Mouse (Mus musculus): ENCODE data around the gene Tnfaip6. TPM values are rescaled to one million over a fixed set of nuclear protein-coding genes. Genes with fewer than 3 reads are reported as not detected.

Gene Tnfaip6
- polyA plus RNA-seq, 1 experiment from 2014 or later, result 3.6 TPM

DNA sequence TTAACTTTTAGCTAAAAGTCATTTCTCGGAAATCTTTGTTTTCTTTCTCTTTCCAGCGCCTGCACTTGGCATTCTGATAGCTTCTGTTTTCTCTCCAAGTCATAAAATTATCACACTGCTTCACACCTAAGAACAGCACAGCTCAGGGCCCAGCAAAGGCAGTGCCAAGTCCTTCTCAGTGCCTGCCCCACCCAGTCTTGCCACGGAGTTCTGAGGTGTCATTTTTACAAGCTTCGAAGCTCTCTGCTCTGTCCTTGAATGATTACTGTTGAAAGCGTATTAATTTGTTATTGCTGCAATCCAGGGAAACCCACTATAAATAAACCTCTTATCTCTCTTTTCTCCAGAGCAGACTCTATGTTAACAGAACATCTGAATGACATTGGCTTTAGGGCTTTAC is 15.7 kb downstream of the Tnfaip6 start:
- WGBS, result 15% methylated on average over 5 of the region's 5 CpGs
- H3K9ac ChIP-seq, result no peak overlapping the region
- no peak for ATAC-seq (ENCODE audit: extremely low read depth, insufficient number of reproducible peaks, low FRiP score, low TSS enrichment)

DNA sequence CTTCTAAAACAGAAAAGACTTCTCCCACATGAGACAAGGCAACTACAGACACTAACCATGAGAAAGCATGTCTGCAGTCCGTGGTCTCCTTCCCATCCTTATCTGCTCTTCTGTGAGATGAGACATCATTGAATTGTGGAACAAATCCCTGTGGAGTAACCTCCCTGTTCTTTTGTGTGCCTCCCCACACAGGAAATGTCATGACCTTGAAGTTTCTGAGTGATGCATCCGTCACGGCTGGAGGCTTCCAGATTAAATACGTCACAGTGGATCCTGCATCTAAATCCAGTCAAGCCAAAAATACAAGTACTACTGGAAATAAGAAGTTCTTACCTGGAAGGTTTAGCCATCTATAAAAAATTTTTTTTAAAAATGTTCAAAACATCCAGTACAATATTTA is 17.8 kb downstream of the Tnfaip6 start:
- H3K4me2 ChIP-seq, result no peak overlapping the region
- peaks cover 16% of the 10 kb centered on the region for H3K4me1 ChIP-seq
- no peaks in the 10 kb centered on the region for H3K27me3 ChIP-seq (replicated peaks)
- H3K9me3 ChIP-seq, result no peaks in the 10 kb centered on the region
- WGBS, result 20% methylated on average over 4 of the region's 4 CpGs
- ATAC-seq (ENCODE audit: extremely low read depth, insufficient number of reproducible peaks, low FRiP score, low TSS enrichment), result no peak
- no peak overlapping the region for H3K4me3 ChIP-seq
- peak overlapping the region; percentile 59; the same call in 1 of the 2 replicates for H3K27ac ChIP-seq (replicated peaks)
- H3K36me3 ChIP-seq, result no peaks in the 10 kb centered on the region
- no peak overlapping the region for H3K9ac ChIP-seq

More for the DNA sequence above, 15.7 kb downstream of the Tnfaip6 start:
- Histone ChIP-seq H3K36me3 (no peaks in the 10 kb centered on the region), H3K4me2 (no peak overlapping the region), H3K9me3 (no peaks in the 10 kb centered on the region), H3K4me3 (no peak overlapping the region), H3K4me1 (peaks cover 16% of the 10 kb centered on the region), H3K27ac (replicated peaks) (peak overlapping the region; percentile 55), H3K27me3 (replicated peaks) (no peaks in the 10 kb centered on the region)

DNA sequence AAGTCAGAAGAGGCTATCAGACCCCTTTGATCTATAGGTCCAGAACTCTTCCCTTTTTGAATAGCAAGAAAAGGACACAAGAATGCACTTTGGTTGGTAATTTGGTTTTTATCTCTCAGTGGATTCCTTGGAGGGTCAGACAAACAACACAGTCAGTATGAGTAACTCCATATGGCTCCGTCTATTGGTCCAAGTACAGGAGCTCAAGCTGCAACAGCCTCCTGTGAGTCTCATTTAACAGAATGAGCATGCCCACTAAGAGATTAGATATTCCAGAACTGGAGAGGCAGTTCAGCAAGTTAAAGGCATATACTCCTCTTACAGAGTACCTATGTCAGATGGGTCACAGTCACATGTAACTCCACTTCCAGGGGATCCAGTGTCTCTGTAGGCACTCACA is 19.3 kb downstream of the Tnfaip6 start:
- no peak overlapping the region for H3K4me2 ChIP-seq
- H3K36me3 ChIP-seq, result no peaks in the 10 kb centered on the region
- WGBS, result 56% methylated on average over 1 of the region's 1 CpGs
- H3K9me3 ChIP-seq, result no peaks in the 10 kb centered on the region
- no peak overlapping the region for H3K9ac ChIP-seq
- no peak overlapping the region for H3K27ac ChIP-seq (replicated peaks)
- H3K27me3 ChIP-seq (replicated peaks), result no peaks in the 10 kb centered on the region
- no peak overlapping the region for H3K4me3 ChIP-seq
- peaks cover 16% of the 10 kb centered on the region for H3K4me1 ChIP-seq
- no peak for ATAC-seq (ENCODE audit: extremely low read depth, insufficient number of reproducible peaks, low FRiP score, low TSS enrichment)

DNA sequence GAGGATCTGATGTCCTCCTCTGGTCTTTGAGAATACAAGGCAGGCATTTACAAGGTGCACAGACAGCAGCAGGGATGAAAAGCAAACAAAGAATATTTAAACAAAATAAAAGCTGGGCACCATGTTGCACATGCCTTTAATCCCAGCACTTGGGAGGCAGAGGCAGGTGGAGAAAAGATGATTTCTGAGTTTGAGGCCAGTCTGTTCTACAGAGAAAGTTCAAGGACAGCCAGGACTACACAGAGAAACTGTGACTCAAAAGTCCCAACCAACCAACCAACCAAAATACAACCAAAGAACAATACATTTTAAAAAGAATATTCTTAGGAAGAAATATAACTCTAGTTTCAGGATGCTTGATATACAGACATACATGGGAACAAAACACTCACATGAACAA is 19.9 kb downstream of the Tnfaip6 start:
- H3K4me1 ChIP-seq, result peaks cover 16% of the 10 kb centered on the region
- no peak overlapping the region for H3K27ac ChIP-seq (replicated peaks)
- ATAC-seq (ENCODE audit: extremely low read depth, insufficient number of reproducible peaks, low FRiP score, low TSS enrichment), result no peak
- no peaks in the 10 kb centered on the region for H3K9me3 ChIP-seq
- H3K36me3 ChIP-seq, result no peaks in the 10 kb centered on the region
- H3K27me3 ChIP-seq (replicated peaks), result no peaks in the 10 kb centered on the region
- H3K9ac ChIP-seq, result no peak overlapping the region
- H3K4me3 ChIP-seq, result no peak overlapping the region
- H3K4me2 ChIP-seq, result no peak overlapping the region

DNA sequence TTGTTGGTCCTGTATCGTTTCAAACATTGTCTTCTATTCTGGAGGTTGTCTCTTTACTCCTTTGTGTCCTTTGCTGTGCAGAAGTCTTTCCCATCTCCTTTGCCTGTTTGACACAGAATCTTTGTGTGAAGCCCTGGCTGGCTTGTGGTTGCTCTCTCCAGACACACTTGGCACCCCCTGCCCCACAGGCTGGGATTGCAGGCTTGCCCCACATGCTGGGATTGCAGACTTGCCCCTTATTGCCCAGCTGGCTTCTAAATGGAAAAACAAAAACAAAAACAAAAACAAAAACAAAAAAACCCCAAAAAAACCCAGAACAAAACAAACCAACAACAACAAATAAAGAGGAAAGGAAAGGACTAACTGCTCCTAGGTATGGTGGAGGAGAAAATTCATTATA is 30.8 kb downstream of the Tnfaip6 start:
- Histone ChIP-seq H3K9me3 (no peaks in the 10 kb centered on the region), H3K4me3 (no peak overlapping the region), H3K27ac (replicated peaks) (no peak overlapping the region), H3K9ac (no peak overlapping the region), H3K36me3 (no peaks in the 10 kb centered on the region), H3K4me2 (no peak overlapping the region), H3K27me3 (replicated peaks) (no peaks in the 10 kb centered on the region), H3K4me1 (peaks cover 6% of the 10 kb centered on the region)
- 87% methylated on average over 1 of the region's 1 CpGs for WGBS
- ATAC-seq (ENCODE audit: extremely low read depth, insufficient number of reproducible peaks, low FRiP score, low TSS enrichment), result no peak

DNA sequence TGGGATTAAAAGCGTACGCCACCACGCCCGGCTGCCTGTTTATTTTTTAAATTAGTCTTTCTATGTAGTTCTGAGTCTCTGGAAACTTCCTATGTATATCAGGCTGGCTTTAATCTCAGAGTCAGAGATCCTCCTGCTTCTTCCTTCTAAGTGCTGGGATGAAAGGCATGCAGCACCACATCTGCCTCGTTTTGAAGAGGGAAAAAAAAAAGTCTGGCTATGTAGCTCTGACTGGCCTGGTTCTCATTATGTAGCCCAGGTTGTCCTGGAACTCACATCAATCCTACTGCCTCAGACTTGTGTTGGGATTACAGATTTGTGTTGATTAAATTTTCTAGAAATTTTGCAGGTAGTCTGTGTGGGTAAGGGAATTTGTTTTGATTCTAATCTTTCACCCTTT is 33.0 kb downstream of the Tnfaip6 start:
- H3K4me2 ChIP-seq, result no peak overlapping the region
- H3K36me3 ChIP-seq, result peaks cover 15% of the 10 kb centered on the region
- 86% methylated on average over 5 of the region's 5 CpGs for whole genome bisulfite sequencing
- H3K27me3 ChIP-seq (replicated peaks), result no peaks in the 10 kb centered on the region
- no peak for ATAC-seq (ENCODE audit: extremely low read depth, insufficient number of reproducible peaks, low FRiP score, low TSS enrichment)
- no peaks in the 10 kb centered on the region for H3K9me3 ChIP-seq
- H3K27ac ChIP-seq (replicated peaks), result no peak overlapping the region
- H3K9ac ChIP-seq, result no peak overlapping the region
- H3K4me1 ChIP-seq, result peaks cover 21% of the 10 kb centered on the region
- H3K4me3 ChIP-seq, result no peak overlapping the region

DNA sequence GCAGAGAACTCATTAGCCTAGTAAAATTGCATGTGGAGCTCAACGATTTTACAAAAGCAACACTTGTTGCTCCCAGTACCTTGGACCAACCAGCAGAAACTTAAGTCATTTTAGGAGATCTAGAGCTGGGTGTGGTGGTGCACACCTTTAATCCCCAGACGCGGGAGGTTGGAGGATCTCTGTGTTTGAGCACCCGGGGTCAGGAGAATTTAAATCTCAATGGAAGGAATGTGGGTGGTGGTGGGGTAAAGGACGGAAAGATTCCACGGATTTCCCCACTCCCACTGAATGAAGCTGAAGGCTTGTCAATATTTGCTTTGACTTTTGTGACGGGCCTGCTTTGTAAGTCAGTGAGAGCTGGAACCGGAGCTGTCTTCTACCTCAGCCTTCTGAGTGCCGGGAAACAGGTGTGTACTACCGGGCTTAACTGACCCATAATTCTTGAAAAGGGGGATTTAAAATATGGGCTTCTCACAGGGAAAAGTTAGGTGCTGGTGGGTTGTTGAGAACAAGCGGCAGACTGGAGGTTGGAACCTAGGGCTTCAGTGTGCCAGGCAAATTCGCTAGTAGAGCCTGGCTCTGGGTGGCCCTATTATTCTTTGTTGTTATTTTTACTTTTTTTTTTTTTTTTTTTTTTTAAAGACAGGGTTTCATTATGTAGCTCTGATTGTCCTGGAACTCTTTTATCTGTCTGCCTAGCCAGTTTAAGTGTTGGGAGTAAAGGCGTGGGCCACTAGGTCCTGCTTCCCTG is 33.6 kb downstream of the Tnfaip6 start:
- Histone ChIP-seq H3K9ac (no peak overlapping the region), H3K4me1 (peaks cover 21% of the 10 kb centered on the region), H3K4me3 (peak overlapping the region; percentile 99), H3K27ac (replicated peaks) (no peak overlapping the region), H3K36me3 (peaks cover 20% of the 10 kb centered on the region), H3K27me3 (replicated peaks) (no peaks in the 10 kb centered on the region), H3K9me3 (no peaks in the 10 kb centered on the region), H3K4me2 (peak overlapping the region; percentile 77)
- no peak for ATAC-seq (ENCODE audit: extremely low read depth, insufficient number of reproducible peaks, low FRiP score, low TSS enrichment)
- WGBS, result 61% methylated on average over 13 of the region's 13 CpGs

DNA sequence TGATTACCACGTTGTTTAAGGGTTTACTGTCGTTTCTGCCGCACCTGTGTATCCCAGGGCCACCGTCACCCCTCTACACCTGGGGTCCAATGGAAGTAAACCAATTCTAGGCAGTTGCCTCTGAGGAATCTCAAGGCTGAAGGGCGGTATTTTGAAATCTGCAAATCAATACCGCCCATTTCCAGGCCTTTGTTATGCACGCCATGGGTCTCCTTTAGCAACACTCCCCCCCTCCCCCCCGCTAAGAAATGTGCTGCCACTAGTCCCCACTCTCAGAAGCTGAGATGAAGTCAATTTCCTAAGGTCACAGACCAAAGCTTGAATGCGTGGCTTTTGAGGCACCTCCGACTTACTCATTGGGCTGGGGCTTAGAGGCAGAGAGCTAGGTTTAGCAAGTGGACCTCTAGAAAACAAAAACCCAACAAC is 34.3 kb downstream of the Tnfaip6 start:
- Histone ChIP-seq H3K4me2 (peak overlapping the region; percentile 77), H3K9me3 (no peaks in the 10 kb centered on the region), H3K36me3 (peaks cover 26% of the 10 kb centered on the region), H3K27ac (replicated peaks) (peak overlapping the region; percentile 84), H3K4me1 (peaks cover 21% of the 10 kb centered on the region), H3K4me3 (peak overlapping the region; percentile 99), H3K9ac (peak overlapping the region; percentile 98), H3K27me3 (replicated peaks) (no peaks in the 10 kb centered on the region)
- ATAC-seq (ENCODE audit: extremely low read depth, insufficient number of reproducible peaks, low FRiP score, low TSS enrichment), result no peak
- 7% methylated on average over 10 of the region's 10 CpGs for WGBS

DNA sequence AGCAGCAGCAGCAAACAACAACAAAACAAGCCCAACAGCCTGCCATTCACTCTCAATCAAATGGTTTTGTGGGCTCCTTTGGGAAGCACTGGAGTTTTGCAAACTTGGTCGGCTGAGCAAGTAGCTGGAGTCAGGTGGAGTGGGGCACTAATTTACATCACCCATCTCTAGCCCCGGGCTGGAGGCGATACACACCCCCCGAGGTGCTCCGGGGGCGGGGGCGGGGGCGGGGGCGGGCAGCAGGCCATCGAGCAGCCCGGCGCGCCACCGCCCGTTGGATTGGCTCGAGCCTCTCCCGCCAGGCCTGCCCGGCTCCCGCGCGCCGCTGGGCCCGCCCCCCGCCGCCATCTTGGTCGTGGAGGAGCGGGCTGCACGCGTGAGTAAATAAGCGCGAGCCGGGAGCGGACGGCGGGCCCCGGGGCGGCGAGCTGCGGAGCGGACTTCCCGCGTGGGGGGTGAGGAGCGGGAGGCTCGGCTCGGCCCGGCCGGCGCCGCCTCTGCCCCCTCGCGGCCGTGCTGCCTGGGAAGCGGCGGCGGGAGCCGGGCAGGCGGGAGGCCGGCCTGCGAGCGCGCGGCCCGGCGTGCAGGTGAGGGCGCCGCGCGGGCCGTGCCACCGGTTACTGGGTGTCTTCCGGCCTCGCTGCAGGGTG is 34.8 kb downstream of the Tnfaip6 start, which contains the start of gene Rif1:
Rif1 (plus strand) TSS at position 342 of the 650 bp plus-strand sequence.
- H3K27me3 ChIP-seq (replicated peaks), result no peaks in the 10 kb centered on the region
- peaks cover 32% of the 10 kb centered on the region for H3K36me3 ChIP-seq
- peak within 1 kb of the TSS; percentile 77 for H3K4me2 ChIP-seq
- under 1% methylated on average over 51 of the region's 72 CpGs for WGBS
- H3K9ac ChIP-seq, result peak within 1 kb of the TSS; percentile 98
- peak within 1 kb of the TSS; percentile 99 for H3K4me3 ChIP-seq
- ATAC-seq (ENCODE audit: extremely low read depth, insufficient number of reproducible peaks, low FRiP score, low TSS enrichment), result peak; percentile 93
- H3K27ac ChIP-seq (replicated peaks), result peak within 1 kb of the TSS; percentile 84
- H3K4me1 ChIP-seq, result peaks cover 21% of the 10 kb centered on the region
- H3K9me3 ChIP-seq, result no peaks in the 10 kb centered on the region

DNA sequence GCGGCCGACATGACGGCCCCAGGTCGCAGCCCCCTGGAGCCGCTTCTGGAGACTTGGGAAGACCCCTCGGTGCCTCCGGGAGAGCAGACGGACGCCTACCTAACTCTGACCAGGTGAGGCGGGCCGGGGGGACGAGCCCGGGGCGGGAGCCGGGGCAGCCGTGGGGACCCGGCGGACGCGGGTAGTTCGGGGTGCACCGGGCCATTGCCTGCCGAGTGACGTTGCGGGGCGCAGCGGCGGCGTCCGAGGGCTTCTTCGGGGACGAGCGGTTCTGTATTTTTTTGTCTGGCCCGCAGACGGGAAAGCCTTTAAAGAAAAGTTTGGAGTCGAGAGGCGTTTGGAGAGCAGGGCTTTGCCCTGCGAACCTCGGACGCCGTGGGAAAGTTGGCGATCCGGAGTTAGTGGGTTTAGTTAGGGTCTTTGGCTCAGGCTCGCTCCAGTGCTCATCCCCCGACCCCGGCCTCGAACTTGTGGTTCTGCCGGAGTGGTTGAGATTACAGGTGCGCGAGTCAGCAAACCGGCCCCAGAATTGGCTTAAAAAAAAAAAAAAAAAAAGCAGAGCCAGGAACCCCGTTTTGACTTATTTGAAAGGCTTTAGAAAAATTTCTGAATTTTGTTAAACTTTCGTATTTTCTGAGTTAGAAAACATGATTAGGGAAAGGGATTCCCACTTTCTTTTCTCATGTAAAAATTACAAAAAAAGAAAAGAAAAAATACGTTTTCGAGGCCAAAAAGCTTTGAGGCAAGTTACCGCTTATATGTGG is 35.5 kb downstream of the Tnfaip6 start:
- H3K9ac ChIP-seq, result peak overlapping the region; percentile 98
- H3K9me3 ChIP-seq, result no peaks in the 10 kb centered on the region
- H3K27ac ChIP-seq (replicated peaks), result peak overlapping the region; percentile 84
- H3K4me3 ChIP-seq, result peak overlapping the region; percentile 99
- no peak for ATAC-seq (ENCODE audit: extremely low read depth, insufficient number of reproducible peaks, low FRiP score, low TSS enrichment)
- H3K4me2 ChIP-seq, result peak overlapping the region; percentile 77
- 2% methylated on average over 54 of the region's 56 CpGs for WGBS
- H3K36me3 ChIP-seq, result peaks cover 39% of the 10 kb centered on the region
- peaks cover 21% of the 10 kb centered on the region for H3K4me1 ChIP-seq
- no peaks in the 10 kb centered on the region for H3K27me3 ChIP-seq (replicated peaks)

DNA sequence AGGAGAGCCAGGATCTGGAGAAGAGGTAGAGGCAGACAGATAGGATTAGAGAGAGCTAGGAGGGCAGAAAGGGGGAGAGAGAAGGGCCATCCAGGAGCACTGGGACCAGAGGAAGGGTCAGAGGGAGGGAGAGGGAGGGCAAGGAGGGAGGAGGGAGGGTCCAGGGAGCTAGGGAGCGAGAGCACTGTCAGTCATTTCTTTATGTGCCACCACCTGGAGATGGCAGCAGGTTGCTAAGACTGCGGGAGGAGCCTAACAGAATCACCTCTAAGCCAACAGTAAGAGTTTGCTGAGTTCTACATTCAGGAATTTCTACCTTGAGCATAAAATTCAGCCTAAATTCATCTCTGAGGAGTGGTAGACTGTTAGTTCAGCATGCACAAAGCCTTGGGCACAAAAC is 40.9 kb downstream of the Tnfaip6 start:
- 86% methylated on average over 2 of the region's 2 CpGs for WGBS
- H3K4me3 ChIP-seq, result no peak overlapping the region
- no peaks in the 10 kb centered on the region for H3K9me3 ChIP-seq
- ATAC-seq (ENCODE audit: extremely low read depth, insufficient number of reproducible peaks, low FRiP score, low TSS enrichment), result no peak
- peaks cover 87% of the 10 kb centered on the region for H3K36me3 ChIP-seq
- peaks cover 23% of the 10 kb centered on the region for H3K4me1 ChIP-seq
- no peak overlapping the region for H3K27ac ChIP-seq (replicated peaks)
- no peak overlapping the region for H3K4me2 ChIP-seq
- no peak overlapping the region for H3K9ac ChIP-seq
- H3K27me3 ChIP-seq (replicated peaks), result no peaks in the 10 kb centered on the region

Data from heart, embryonic 13.5 days (tissue).